Mouse (Mus musculus) lung, postnatal 0 days (tissue): ENCODE measurements around the gene Fam172a. TPM values are rescaled to one million over a fixed set of nuclear protein-coding genes. Genes with fewer than 3 reads are reported as not detected.

Source experiments
- ATAC-seq: fragments of 200-750 bp; cut with Nextera tagmentation; 2 replicates; pipeline ENCODE4 v1.8.0; 2017; ENCODE audit warnings: moderate library complexity
- DNase-seq: peaks from one replicate; pipeline ENCODE4 v3.0.0-alpha.2; 2016; ENCODE audit warnings: low spot score
- H3K27ac ChIP-seq: fragments of 300-500 bp; sonication (generic); 2 replicates; pipeline ENCODE4 v1.5.1; 2014; ENCODE audit warnings: antibody characterized with exemption, mild to moderate bottlenecking, low read length, mixed read lengths
- H3K27me3 ChIP-seq: fragments of 300-500 bp; sonication (generic); replicated peaks from 2 replicates; pipeline ENCODE4 v1.6.1; 2014; ENCODE audit warnings: low read length, mixed read lengths; ENCODE audit not compliant: insufficient read depth
- H3K36me3 ChIP-seq: fragments of 300-500 bp; sonication (generic); 2 replicates; pipeline ENCODE4 v1.6.1; 2014; ENCODE audit warnings: low read length, mixed read lengths; ENCODE audit not compliant: insufficient read depth
- H3K4me1 ChIP-seq: fragments of 300-500 bp; sonication (generic); 2 replicates; pipeline ENCODE4 v1.6.1; 2014; ENCODE audit warnings: antibody characterized with exemption, low read depth, low read length, mixed read lengths; ENCODE audit not compliant: insufficient read depth
- H3K4me2 ChIP-seq: fragments of 300-500 bp; sonication (generic); replicated peaks from 2 replicates; pipeline ENCODE4 v1.6.1; 2014; ENCODE audit warnings: low read depth, mild to moderate bottlenecking, low read length, moderate library complexity, mixed read lengths
- H3K4me3 ChIP-seq: fragments of 300-500 bp; sonication (generic); 2 replicates; pipeline ENCODE4 v1.5.1; 2014; ENCODE audit warnings: low read depth, low read length
- H3K9ac ChIP-seq: fragments of 300-500 bp; sonication (generic); replicated peaks from 2 replicates; pipeline ENCODE4 v1.6.1; 2014; ENCODE audit warnings: low read depth, mild to moderate bottlenecking
- H3K9me3 ChIP-seq: fragments of 300-500 bp; sonication (generic); 2 replicates; pipeline ENCODE4 v1.6.1; 2016; ENCODE audit warnings: low read length, mixed read lengths
- CTCF ChIP-seq: IDR thresholded peaks from 2 replicates; pipeline ENCODE4 v1.5.1; 2016; ENCODE audit warnings: antibody characterized with exemption, mild to moderate bottlenecking
- EP300 ChIP-seq: IDR thresholded peaks from 2 replicates; pipeline ENCODE4 v1.6.1; 2016; ENCODE audit warnings: antibody characterized with exemption, mild to moderate bottlenecking, control low read depth
- WGBS: fragments of 180-500 bp; shearing (Covaris S2); extraction: QIAGEN DNeasy Blood & Tissue Kit; methylation state at CpG from one replicate; pipeline ENCODE4 v1.1.7; 2014; 5-methylcytosine and 5-hydroxymethylcytosine counted together
- polyA plus RNA-seq: library from polyadenylated mRNA; unstranded; fragments of >200 nt; fragmentation: Nextera tagmentation; extraction: Ambion mirVana; gene quantifications from 2 replicates; pipeline ENCODE4 v1.2.1, GENCODE M21; 2015

Fam172a gene
- polyA plus RNA-seq, 1 experiment from 2014 or later = 21.8 TPM

GRCm38 (mm10) chr13:78202574-78203347 is 500.9 kb downstream of the Fam172a start:
- no peak for TF ChIP-seq EP300
- TF ChIP-seq CTCF = no peak
- DNase-seq (no peak), ATAC-seq (no peak)
- Histone ChIP-seq H3K4me3 (peak overlapping the region; percentile 66), H3K36me3 (no peaks in the 10 kb centered on the region), H3K4me2 (peak overlapping the region; percentile 85), H3K9me3 (no peaks in the 10 kb centered on the region), H3K4me1 (no peaks in the 10 kb centered on the region), H3K27me3 (0 out of 2 replicates have a peak, but pooled peaks cover 12% of the 10 kb centered on the region), H3K9ac (no peak overlapping the region), H3K27ac (no peak overlapping the region)
- under 1% methylated on average over 47 of the region's 47 CpGs for WGBS

GRCm38 (mm10) chr13:78203348-78204061 is 501.7 kb downstream of the Fam172a start:
- WGBS = 2% methylated on average over 31 of the region's 37 CpGs
- ATAC-seq = peak; percentile 48
- peak; percentile 74 for DNase-seq
- H3K4me1 ChIP-seq = no peaks in the 10 kb centered on the region
- TF ChIP-seq EP300 (no peak), CTCF (peak; percentile 56)
- H3K9ac ChIP-seq = no peak overlapping the region
- H3K36me3 ChIP-seq = no peaks in the 10 kb centered on the region
- 0 out of 2 replicates have a peak, but pooled peaks cover 11% of the 10 kb centered on the region for H3K27me3 ChIP-seq
- H3K9me3 ChIP-seq = no peaks in the 10 kb centered on the region
- peak overlapping the region; percentile 66 for H3K4me3 ChIP-seq
- peak overlapping the region; percentile 47; the same call in 1 of the 2 replicates for H3K27ac ChIP-seq
- H3K4me2 ChIP-seq = peak overlapping the region; percentile 85

- Histone ChIP-seq H3K27ac (no peak overlapping the region), H3K4me2 (no peak overlapping the region), H3K36me3 (no peaks in the 10 kb centered on the region), H3K4me3 (no peak overlapping the region), H3K9ac (no peak overlapping the region), H3K4me1 (0 out of 2 replicates have a peak, but pooled peaks cover under 1% of the 10 kb centered on the region), H3K27me3 (0 out of 2 replicates have a peak, but pooled peaks cover 14% of the 10 kb centered on the region), H3K9me3 (no peaks in the 10 kb centered on the region)
- DNase-seq = no peak
- TF ChIP-seq EP300 = no peak
- no peak for TF ChIP-seq CTCF
- ATAC-seq = no peak
Measured at GRCm38 (mm10) chr13:78205426-78205825, 503.6 kb downstream of the Fam172a start.

- ATAC-seq = no peak
- H3K27ac ChIP-seq = no peak overlapping the region
- 0 out of 2 replicates have a peak, but pooled peaks cover 20% of the 10 kb centered on the region for H3K27me3 ChIP-seq
- no peak overlapping the region for H3K4me3 ChIP-seq
- H3K9me3 ChIP-seq = no peaks in the 10 kb centered on the region
- H3K4me2 ChIP-seq = no peak overlapping the region
- H3K9ac ChIP-seq = no peak overlapping the region
- 55% methylated on average over 7 of the region's 7 CpGs for WGBS
- DNase-seq = no peak
- H3K4me1 ChIP-seq = 0 out of 2 replicates have a peak, but pooled peaks cover 5% of the 10 kb centered on the region
- TF ChIP-seq CTCF (no peak), EP300 (no peak)
- no peaks in the 10 kb centered on the region for H3K36me3 ChIP-seq
Measured at GRCm38 (mm10) chr13:78206891-78207430, 505.1 kb downstream of the Fam172a start.

GRCm38 (mm10) chr13:78207796-78208645 is 506.2 kb downstream of the Fam172a start:
- Histone ChIP-seq H3K4me2 (no peak overlapping the region), H3K9me3 (no peaks in the 10 kb centered on the region), H3K4me1 (0 out of 2 replicates have a peak, but pooled peaks cover 5% of the 10 kb centered on the region), H3K9ac (no peak overlapping the region), H3K27me3 (0 out of 2 replicates have a peak, but pooled peaks cover 20% of the 10 kb centered on the region), H3K36me3 (no peaks in the 10 kb centered on the region), H3K4me3 (no peak overlapping the region), H3K27ac (no peak overlapping the region)
- DNase-seq (no peak), ATAC-seq (no peak)
- TF ChIP-seq CTCF (no peak), EP300 (no peak)
- WGBS = 43% methylated on average over 12 of the region's 12 CpGs
